Mouse (Mus musculus): ENCODE data around the gene 2200002D01Rik.

- no peak for TF ChIP-seq CHD2 (IDR thresholded peaks at IDR 0.05; ENCODE audit: low read depth, low read length)
- TF ChIP-seq ZC3H11A (IDR thresholded peaks at IDR 0.05; ENCODE audit: borderline replicate concordance, low read depth, low read length): no peak
- TF ChIP-seq MAFK (IDR thresholded peaks at IDR 0.05; ENCODE audit: insufficient read depth, low read depth, low read length): no peak
- TF ChIP-seq ZNF384 (IDR thresholded peaks at IDR 0.05; ENCODE audit: low read depth, low read length): no peak
Measured at GRCm38 (mm10) chr7:29257368-29257767, 9.1 kb upstream of the 2200002D01Rik start.
